Mouse (Mus musculus): ENCODE measurements around the gene Lcn5. TPM values are rescaled to one million over a fixed set of nuclear protein-coding genes. Genes with fewer than 3 reads are reported as not detected.

The Lcn5 gene
- polyA plus RNA-seq, 1 experiment from 2014 or later = not detected

Other genes starting within 250 kb of the Lcn5 start
- 0.17 and 0.30 TPM in 2 replicates for gene Fut7, start 234.7 kb upstream of the Lcn5 start, polyA plus RNA-seq (2015; fragmentation: Nextera tagmentation; extraction: Ambion mirVana)
- 3.9 and 4.8 TPM in 2 replicates for gene Abca2, start 229.2 kb upstream of the Lcn5 start, polyA plus RNA-seq (2015; fragmentation: Nextera tagmentation; extraction: Ambion mirVana)
- 11.9 and 26.5 TPM in 2 replicates for gene Clic3, start 201.1 kb upstream of the Lcn5 start, polyA plus RNA-seq (2015; fragmentation: Nextera tagmentation; extraction: Ambion mirVana)
- gene Paxx, start 196.9 kb upstream of the Lcn5 start, polyA plus RNA-seq (2015; fragmentation: Nextera tagmentation; extraction: Ambion mirVana) = 35.3 and 37.4 TPM in 2 replicates
- 6.8 and 7.5 TPM in 2 replicates for gene Ptgds, start 187.9 kb upstream of the Lcn5 start, polyA plus RNA-seq (2015; fragmentation: Nextera tagmentation; extraction: Ambion mirVana)
- gene Lcn12, start 164.0 kb upstream of the Lcn5 start, polyA plus RNA-seq (2015; fragmentation: Nextera tagmentation; extraction: Ambion mirVana) = not detected in 2 replicates
- 64.4 and 71.4 TPM in 2 replicates for gene Fbxw5, start 157.2 kb upstream of the Lcn5 start, polyA plus RNA-seq (2015; fragmentation: Nextera tagmentation; extraction: Ambion mirVana)
- gene C8g, start 156.2 kb upstream of the Lcn5 start, polyA plus RNA-seq (2015; fragmentation: Nextera tagmentation; extraction: Ambion mirVana) = 8.3 and 8.6 TPM in 2 replicates
- 29.4 and 31.2 TPM in 2 replicates for gene Traf2, start 111.0 kb upstream of the Lcn5 start, polyA plus RNA-seq (2015; fragmentation: Nextera tagmentation; extraction: Ambion mirVana)
- gene Edf1, start 100.1 kb upstream of the Lcn5 start, polyA plus RNA-seq (2015; fragmentation: Nextera tagmentation; extraction: Ambion mirVana) = 371 and 375 TPM in 2 replicates
- 74.5 and 104 TPM in 2 replicates for gene Mamdc4, start 83.1 kb upstream of the Lcn5 start, polyA plus RNA-seq (2015; fragmentation: Nextera tagmentation; extraction: Ambion mirVana)
- 144 and 151 TPM in 2 replicates for gene Phpt1, start 82.7 kb upstream of the Lcn5 start, polyA plus RNA-seq (2015; fragmentation: Nextera tagmentation; extraction: Ambion mirVana)
- gene Ajm1, start 76.2 kb upstream of the Lcn5 start, polyA plus RNA-seq (2015; fragmentation: Nextera tagmentation; extraction: Ambion mirVana) = 1.0 and 1.1 TPM in 2 replicates
- 64.2 and 65.6 TPM in 2 replicates for gene Rabl6, start 49.4 kb upstream of the Lcn5 start, polyA plus RNA-seq (2015; fragmentation: Nextera tagmentation; extraction: Ambion mirVana)
- 0.19 and 0.21 TPM in 2 replicates for gene Ccdc183, start 40.3 kb upstream of the Lcn5 start, polyA plus RNA-seq (2015; fragmentation: Nextera tagmentation; extraction: Ambion mirVana)
- gene Tmem141, start 35.9 kb upstream of the Lcn5 start, polyA plus RNA-seq (2015; fragmentation: Nextera tagmentation; extraction: Ambion mirVana) = 24.3 and 25.0 TPM in 2 replicates
- 4.0 and 6.2 TPM in 2 replicates for gene Fcna, start 29.9 kb upstream of the Lcn5 start, polyA plus RNA-seq (2015; fragmentation: Nextera tagmentation; extraction: Ambion mirVana)
- not detected in 2 replicates for gene Lcn8, start 4.8 kb upstream of the Lcn5 start, polyA plus RNA-seq (2015; fragmentation: Nextera tagmentation; extraction: Ambion mirVana)
- not detected in 2 replicates for gene Lcn6, start 18.8 kb downstream of the Lcn5 start, polyA plus RNA-seq (2015; fragmentation: Nextera tagmentation; extraction: Ambion mirVana)
- not detected in 2 replicates for gene Lcn10, start 24.8 kb downstream of the Lcn5 start, polyA plus RNA-seq (2015; fragmentation: Nextera tagmentation; extraction: Ambion mirVana)
- gene Obp2a, start 42.1 kb downstream of the Lcn5 start, polyA plus RNA-seq (2015; fragmentation: Nextera tagmentation; extraction: Ambion mirVana) = not detected in 2 replicates
- gene Bmyc, start 48.8 kb downstream of the Lcn5 start, polyA plus RNA-seq (2015; fragmentation: Nextera tagmentation; extraction: Ambion mirVana) = 79.4 and 83.4 TPM in 2 replicates
- not detected in 2 replicates for gene Obp2b, start 79.1 kb downstream of the Lcn5 start, polyA plus RNA-seq (2015; fragmentation: Nextera tagmentation; extraction: Ambion mirVana)
- gene Lcn3, start 107.6 kb downstream of the Lcn5 start, polyA plus RNA-seq (2015; fragmentation: Nextera tagmentation; extraction: Ambion mirVana) = not detected in 2 replicates
- gene Lcn11, start 119.1 kb downstream of the Lcn5 start, polyA plus RNA-seq (2015; fragmentation: Nextera tagmentation; extraction: Ambion mirVana) = not detected in 2 replicates
- gene Gm13539, start 124.3 kb downstream of the Lcn5 start, polyA plus RNA-seq (2015; fragmentation: Nextera tagmentation; extraction: Ambion mirVana) = not detected in 2 replicates
- gene Glt6d1, start 157.9 kb downstream of the Lcn5 start, polyA plus RNA-seq (2015; fragmentation: Nextera tagmentation; extraction: Ambion mirVana) = not detected in 2 replicates
- not detected in 2 replicates for gene Lcn9, start 165.2 kb downstream of the Lcn5 start, polyA plus RNA-seq (2015; fragmentation: Nextera tagmentation; extraction: Ambion mirVana)
- gene Sohlh1, start 189.3 kb downstream of the Lcn5 start, polyA plus RNA-seq (2015; fragmentation: Nextera tagmentation; extraction: Ambion mirVana) = not detected in 2 replicates
- 0.39 and 0.62 TPM in 2 replicates for gene Kcnt1, start 205.8 kb downstream of the Lcn5 start, polyA plus RNA-seq (2015; fragmentation: Nextera tagmentation; extraction: Ambion mirVana)